Mouse (Mus musculus): ENCODE data around the gene Nop2.

Gene Nop2

DNA sequence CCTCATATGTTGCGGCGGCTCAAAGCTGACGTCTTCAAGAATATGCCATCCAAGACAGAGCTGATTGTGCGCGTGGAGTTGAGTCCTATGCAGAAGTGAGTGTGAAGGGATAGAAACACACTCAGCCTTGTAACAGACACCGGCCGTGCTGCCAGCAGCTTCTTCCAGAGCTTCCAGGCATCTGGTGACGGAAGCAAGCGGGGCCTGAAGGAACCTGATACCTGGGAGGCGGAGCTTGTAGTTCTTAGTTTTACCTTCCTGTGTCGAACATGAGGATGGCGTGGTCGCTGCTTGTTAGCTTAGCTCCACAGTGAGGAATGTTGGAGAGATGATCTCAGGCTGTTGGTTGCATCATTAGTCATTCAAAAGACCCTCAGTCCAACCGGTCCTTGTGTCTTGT, 22.3 kb upstream of the Nop2 start:
- no peak for DNase-seq (ENCODE audit: low read depth, low spot score)

DNA sequence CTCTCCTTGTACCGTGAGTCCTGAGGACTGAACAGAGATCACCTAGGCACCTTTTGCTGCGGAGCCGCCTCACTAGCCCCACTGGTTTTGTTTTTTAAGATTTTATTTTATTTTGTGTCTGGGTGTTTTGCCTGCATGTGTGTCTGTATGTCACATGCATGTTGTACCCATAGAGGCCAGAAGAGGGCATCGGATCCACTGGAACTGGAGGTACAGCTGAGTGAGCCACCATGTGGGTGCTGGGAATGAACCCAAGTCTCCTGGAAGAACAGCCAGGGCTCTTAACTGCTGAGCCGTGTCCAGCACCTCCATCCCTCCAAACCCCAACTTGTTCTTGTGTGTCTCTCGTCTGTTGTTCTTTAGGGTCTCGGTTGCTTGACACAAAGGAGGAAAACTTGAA, 20.8 kb upstream of the Nop2 start:
- no peak for DNase-seq (ENCODE audit: low read depth, low spot score)

DNA sequence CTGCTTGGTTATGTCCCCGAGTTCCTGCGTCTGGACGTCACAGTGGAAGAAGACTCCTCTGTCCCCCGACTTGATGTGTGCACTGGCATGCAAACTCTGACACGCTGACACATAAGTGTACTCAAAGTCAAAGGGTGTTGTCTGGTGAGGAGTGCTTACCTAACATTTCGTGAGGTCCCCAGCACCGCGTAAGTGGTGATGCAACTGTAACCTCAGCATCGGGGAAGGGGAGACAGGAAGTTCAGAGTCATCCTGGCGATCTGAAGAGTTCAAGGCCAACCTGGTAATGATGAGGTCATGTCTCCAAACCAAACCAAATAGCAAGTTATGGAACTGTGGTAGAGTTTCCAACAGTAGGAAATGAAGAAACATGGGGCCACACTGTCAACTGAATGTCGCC, 19.2 kb upstream of the Nop2 start:
- DNase-seq (ENCODE audit: low read depth, low spot score): no peak

DNA sequence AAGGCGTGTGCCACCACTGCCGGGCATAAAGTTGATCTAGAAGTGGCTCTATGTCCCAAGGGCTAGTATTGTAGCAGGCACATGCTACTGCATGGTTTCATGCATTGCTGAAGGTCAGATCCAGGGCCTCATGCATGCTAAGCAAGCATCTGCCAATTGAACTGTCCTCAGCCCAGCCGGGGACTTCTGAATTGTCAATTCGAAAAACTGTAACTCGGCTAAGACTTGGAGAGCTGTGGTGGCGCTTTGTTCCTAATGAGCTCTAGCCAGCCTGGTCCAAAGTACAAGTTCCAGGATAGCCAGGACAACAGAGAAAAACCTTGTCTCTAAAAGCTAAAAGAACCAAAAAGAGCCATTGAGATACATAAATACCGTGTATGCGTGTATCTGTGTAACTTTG, 12.3 kb upstream of the Nop2 start:
- DNase-seq (ENCODE audit: low read depth, low spot score): no peak

DNA sequence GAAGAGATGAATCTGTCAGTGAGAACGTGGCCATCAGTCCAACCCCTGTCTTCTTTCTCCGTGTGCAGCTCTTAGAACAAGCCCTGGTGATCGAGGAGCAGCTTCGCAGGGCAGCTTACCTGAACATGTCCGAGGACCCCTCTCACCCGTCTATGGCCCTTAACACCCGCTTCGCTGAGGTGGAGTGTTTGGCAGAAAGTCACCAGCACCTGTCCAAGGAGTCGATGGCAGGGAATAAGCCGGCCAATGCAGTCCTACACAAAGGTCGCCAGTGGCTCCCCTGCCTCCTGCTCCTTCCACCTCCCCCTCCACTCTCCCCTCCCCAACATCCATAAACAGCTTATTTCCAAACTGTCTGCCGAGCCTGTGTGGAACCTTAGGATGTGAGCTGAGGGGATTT, 3.0 kb upstream of the Nop2 start:
- DNase-seq (ENCODE audit: low read depth, low spot score): no peak

DNA sequence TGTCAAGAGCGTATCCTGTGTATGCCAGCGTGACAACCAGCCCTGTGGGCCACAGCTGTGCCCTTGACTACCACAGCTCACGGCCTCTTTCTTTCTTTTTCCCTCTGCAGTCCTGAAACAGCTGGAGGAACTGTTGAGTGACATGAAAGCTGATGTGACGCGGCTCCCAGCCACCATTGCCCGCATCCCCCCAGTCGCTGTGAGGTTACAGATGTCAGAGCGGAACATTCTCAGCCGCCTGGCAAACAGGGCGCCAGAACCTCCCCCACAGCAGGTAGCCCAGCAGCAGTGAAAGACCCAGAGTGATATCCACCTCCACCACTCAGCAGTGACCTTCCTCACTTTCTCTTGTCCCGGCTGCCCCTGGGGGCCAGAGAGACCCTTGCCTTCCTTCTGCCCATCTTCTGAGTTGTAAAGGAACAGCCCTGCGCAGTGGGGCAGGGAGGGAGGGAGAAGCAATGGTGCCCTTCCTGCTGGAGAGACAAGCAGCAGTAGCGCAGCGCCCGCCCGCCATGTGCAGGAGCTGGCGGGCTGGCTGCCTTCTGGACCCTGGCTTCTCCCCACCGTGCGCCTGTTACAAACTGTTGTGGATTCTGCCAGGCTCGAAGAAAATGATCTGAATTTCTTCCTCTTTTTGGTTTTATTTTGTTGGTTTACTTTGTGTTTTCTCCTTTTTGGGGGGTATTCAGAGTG, 1.9 kb upstream of the Nop2 start:
- no peak for DNase-seq (ENCODE audit: low read depth, low spot score)

DNA sequence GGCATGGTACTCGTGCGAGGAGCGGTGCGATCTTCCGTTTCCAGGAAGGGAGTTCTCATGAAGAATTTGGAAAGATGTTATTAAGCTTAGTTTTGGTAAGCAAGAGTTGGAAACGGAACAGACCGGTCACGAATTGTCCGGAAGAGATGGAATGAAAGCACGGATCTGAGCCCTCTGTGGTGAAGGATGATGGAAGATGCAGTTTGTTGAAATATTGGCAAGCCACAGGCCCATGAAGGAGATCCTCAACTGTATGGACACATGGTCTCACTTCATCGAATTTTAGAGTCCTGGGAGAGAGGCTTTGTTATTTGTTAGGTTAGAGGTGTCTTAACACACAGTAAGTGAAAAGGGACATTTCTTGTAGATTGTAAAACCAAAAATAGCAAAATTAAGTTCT, 761 bp downstream of the Nop2 start:
- DNase-seq (ENCODE audit: low read depth, low spot score): no peak

DNA sequence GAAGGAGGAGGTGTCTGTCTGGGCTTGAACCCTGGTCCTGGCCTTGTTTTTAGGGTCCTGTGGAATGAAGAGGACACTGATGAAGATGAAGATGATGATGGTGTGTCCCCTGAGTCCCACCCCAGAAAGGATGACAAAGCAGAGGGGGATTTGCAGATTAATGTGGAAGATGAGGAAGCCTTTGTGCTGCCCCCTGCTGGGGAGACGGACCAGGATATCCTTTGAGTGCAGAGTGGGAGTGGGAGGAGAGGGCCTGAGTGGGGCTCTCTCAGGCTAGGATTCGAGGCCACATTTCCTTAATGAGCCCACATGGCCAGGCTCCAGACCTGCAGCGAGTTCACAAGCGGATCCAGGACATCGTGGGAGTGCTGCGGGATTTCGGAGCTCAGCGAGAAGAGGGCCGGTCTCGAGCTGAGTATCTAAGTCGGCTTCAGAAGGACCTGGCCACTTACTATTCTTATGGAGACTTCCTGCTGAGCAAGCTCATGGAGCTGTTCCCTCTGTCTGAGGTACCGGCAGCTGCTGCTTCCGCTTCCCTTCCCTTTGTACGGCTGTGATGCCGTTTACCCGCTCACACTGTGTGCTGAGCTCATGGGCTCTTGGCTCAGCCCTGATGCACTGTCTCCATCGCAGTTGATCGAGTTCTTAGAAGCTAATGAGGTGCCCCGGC, 5.4 kb downstream of the Nop2 start:
- DNase-seq (ENCODE audit: low read depth, low spot score): no peak

DNA sequence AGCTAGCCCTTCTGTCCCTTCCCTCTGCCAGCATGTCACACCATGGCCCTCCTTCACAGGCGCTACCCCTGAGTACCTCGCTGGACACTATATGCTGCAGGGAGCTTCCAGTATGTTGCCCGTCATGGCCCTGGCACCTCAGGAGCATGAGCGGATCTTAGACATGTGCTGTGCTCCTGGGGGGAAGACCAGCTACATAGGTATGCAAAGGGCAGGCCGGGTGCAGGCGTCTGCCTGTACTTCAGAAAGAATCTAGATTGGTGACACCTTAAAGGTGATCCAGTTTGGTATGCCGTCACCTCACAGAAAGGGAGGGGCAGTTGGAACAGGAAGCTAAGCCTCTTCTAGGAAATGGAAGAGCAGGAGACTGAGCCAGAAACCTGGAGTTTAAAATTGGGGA, 8.0 kb downstream of the Nop2 start:
- DNase-seq (ENCODE audit: low read depth, low spot score): no peak

DNA sequence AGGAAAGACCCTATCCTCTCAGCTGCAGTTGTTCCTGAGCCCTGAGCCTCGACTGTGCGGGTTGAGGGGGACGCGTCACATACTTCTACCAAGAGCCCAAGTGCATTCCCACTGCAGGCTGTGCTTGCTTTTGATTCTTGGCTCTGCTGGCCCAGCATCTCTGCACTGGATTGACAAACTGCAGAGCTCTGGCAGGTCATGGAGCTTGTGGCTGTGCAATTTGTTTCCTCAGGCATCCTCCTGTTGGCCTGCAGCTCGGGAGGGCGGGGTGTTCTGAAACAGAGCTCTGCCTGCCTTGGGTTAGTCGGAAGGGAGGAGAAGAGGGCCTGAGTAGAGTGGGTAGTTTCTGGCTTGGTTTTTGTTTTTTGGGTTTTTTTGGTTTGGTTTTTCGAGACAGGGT, 10.7 kb downstream of the Nop2 start:
- DNase-seq (ENCODE audit: low read depth, low spot score): no peak

DNA sequence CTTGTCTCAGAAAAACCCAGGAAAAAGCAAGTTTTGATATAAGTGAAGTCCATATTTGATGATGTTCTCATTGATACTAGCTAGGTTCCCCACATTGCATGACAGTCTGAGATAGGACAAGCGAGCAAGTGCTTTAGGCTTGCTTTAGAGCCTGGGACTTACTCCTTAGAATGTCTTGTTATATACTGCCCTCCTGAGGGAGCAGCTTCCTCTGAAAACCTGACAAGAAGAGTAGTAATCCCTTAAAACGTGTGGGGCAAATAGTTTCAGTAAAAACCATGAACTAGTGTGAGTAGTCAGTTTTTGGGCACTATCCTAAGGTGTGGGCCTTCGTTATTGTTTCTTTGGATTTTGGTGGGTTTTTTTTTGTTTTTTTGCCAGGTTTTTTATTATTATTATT, 11.4 kb downstream of the Nop2 start:
- no peak for DNase-seq (ENCODE audit: low read depth, low spot score)

DNA sequence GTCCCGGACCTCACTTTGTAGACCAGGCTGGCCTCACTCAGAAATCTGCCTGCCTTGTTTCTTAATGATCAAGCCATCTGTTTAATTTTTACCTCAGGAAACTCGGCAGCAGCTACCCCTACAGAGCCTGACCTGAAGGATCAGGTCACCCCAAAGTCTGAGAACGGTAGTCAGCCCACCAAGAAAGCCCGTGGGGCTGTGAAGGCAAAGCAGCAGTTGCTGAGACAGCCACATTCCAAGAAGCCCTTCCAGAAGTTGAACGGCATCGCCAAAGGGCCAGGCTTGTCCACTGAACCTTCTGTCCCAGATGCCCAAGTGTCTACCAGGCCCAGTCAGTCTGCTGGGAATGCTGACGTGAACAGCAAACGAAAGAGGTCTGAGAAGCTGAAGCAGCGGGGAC, 12.2 kb downstream of the Nop2 start:
- no peak for DNase-seq (ENCODE audit: low read depth, low spot score)

DNA sequence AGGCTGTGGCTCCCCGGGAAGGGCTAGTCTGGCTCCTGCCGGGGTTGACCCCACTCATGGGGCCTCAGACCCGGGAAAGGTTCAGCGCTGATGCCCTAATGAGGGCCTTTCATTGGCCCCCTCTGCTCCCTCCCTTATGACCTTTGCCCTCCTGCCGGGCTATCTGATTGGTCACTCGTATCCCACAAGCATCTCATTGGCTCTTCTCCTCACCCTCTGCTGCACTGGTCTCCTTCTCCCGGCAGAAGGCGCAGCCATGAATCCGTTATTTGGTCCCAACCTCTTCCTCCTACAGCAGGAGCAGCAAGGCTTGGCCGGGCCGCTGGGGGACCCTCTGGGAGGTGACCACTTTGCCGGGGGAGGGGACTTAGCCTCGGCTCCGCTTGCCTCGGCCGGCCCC, 13.3 kb downstream of the Nop2 start, which contains the start of gene Iffo1:
Gene Iffo1 (plus strand): TSS at position 241 of the 400 bp plus-strand sequence.
- DNase-seq (ENCODE audit: low read depth, low spot score): peak; percentile 94

DNA sequence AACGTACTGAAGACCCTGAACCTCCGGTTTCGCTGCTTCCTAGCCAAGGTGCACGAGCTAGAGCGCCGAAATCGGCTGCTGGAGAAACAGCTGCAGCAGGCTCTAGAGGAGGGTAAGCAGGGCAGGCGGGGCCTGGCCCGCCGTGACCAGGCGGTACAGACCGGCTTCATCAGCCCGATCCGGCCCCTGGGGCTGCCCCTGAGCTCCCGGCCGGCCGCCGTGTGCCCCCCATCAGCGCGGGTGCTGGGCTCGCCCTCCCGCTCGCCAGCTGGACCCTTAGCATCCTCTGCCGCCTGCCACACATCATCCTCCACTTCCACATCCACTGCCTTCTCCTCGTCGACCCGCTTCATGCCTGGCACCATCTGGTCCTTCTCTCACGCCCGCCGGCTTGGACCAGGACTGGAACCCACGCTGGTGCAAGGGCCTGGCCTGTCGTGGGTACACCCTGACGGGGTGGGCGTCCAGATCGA, 13.8 kb downstream of the Nop2 start:
- no peak for DNase-seq (ENCODE audit: low read depth, low spot score)

DNA sequence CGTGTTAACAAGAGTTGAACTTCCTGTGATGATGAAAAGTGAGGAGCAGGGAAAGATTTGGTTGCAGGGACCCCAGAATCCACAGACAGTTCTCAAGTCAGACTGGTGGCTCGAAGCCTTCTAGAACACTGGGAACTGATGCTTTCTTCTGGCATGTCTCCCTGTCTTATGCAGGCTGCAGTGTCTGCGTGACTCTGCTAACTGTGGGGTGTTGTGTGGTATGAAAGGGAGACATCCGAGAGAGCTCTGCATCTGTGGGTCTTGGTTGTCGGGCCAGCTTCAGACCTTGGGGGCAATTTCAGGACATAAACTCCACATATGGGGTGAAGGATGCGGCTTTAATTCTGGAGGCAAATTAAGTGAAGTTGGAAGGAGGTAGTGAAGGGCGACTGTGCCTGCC, 14.4 kb downstream of the Nop2 start:
- no peak for DNase-seq (ENCODE audit: low read depth, low spot score)

DNA sequence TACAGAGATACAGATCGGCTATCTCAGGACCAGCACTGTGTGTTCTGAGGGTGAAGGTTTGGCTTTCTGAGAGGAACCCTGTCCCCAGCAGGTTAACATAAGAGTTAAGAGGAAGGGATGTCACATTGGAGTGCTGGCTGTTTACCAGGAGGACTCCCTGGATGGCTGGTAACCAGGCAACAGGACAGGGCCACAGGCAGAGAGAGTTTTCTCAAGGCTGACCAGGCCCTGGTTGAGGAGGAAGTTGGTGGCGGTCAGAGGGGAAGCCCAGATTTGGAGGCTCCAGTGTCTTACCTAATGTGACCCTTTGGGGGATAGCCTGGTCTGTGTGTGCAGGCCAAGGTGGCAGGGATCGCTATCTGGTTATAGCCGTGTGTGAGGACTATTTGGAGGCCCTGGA, 15.1 kb downstream of the Nop2 start:
- no peak for DNase-seq (ENCODE audit: low read depth, low spot score)

DNA sequence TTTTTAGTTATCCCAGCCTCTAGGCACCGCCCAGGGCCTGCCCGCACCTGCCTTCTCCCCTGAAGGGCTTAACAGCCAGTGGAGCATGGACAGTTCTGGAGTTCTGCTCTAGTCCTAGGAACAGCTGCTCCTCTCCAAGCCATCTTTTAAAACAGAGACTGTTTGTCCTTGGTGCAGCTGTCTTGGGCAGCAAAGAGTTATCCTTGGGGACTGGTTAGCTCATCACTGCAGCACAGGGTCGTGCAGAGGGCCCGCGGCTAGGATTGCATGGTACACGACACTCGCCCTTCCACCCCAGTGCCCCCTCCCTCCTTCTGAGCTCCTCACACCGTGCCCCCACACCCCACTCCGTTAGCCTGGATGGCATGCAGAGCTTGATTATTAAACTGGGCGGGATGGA, 15.6 kb downstream of the Nop2 start:
- no peak for DNase-seq (ENCODE audit: low read depth, low spot score)

DNA sequence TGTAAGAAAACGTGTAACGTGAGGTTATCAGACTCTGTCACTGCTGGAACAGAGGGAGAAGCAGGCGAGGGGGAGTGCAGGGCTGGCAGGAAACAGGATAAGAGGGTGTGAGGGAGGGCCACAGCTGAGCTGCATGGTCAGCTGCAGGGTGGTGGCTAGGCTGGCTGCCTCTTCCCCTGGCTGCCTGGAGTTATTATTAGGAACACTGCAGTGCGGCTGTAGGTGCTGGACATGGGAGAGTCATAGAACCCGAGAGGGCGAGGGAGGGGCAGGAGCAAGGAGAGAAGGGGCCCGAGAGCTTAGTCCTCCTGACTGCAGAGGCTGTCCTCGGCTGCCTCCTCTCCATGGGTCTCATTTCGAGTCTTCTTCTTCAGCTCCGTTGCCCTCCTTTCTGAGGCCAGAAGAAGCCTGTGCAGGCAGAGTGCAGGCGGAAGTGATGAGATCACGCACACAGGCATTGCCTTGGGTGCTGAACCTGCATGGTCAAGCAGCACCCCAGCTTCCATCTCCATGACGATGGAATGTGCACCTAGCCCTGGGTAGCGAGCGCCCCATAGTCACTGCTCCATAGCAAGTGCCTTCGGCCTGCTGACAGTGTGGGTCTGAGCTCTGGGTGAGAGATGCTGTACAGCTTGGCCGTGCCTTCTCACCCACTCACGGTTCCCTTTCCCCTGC, 16.7 kb downstream of the Nop2 start:
- no peak for DNase-seq (ENCODE audit: low read depth, low spot score)

DNA sequence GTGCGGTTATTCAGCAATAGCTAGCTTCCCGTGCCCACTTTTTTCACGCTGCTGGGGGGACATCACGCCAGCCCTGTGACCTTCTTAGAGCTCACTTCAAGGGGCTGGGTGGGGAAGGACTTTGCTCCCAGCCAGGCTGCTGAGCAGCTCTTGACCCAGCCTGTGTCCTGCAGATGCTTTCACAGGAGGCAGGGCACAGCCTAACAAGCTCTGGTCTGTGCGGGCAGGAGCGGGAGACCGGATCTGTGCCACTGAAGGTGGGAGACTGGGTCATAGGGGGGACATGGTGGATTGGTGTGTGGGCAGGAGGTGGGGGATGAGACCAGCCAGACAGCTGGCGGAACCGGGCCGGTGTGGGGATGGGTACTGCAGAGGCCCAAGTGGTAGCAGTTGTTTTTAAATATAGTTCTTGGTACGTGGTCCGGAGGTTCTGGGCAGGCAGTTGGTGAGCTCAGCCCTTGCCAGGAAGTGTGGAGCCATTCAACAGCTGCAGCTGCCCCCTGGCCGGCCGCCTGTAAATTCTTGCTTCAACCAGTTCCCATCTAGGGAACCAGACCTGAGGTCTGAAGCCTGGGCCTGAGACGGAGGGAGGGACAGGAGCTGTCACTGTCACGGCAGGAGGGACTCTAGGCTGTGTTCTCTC, 17.3 kb downstream of the Nop2 start:
- DNase-seq (ENCODE audit: low read depth, low spot score): no peak

DNA sequence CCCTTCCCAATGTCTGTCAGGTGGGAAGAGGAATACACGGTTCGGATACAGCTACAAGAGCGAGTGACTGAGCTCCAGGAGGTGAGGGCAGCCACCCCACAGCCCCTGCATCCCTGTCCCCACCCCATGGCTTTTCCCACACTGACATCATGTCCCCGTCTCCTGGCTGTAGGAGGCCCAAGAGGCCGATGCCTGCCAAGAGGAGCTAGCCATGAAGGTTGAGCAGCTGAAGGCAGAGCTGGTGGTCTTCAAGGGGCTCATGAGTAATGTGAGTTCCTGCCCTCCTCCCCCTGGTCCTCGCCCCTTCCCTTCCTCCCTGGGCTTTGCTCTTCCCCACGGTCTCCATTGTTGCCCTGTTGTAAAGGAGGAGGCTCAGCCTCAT, 17.9 kb downstream of the Nop2 start:
- DNase-seq (ENCODE audit: low read depth, low spot score): no peak

DNA sequence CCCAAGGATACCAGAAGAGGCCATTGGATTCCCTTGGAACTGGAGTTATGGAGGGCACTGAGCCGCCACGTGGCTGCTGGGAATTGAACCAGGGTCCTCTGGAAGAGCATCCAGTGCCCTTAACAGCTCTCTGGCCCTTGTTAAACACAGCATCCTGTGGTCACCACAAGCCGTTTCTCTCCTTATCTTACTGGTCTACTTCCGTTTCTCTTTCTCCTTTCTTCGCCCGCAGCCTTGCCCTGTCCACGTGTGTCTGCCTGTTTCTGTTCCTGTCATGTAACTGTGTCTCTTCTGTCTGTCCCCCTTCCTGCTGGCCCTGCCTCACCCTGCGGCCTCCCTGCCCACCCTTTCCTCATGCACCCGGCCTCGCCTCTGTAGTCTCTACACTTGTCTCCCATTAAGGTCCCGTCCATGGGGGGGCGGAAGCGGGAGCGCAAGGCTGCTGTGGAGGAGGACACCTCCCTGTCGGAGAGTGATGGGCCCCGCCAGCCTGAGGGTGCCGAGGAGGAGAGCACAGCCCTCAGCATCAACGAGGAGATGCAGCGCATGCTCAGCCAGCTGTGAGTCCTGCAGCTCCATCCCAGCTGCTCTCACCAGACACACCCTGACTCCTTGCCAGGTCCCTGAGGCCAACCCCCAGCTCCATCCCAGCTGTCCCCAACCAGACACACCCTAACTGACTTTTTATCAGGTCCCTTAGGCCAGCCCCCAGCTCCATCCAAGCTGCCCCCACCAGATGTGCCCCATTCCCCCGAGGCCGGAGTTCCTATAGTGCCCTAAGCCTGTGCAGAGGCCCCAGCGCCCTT, 20.7 kb downstream of the Nop2 start:
- DNase-seq (ENCODE audit: low read depth, low spot score): no peak

DNA sequence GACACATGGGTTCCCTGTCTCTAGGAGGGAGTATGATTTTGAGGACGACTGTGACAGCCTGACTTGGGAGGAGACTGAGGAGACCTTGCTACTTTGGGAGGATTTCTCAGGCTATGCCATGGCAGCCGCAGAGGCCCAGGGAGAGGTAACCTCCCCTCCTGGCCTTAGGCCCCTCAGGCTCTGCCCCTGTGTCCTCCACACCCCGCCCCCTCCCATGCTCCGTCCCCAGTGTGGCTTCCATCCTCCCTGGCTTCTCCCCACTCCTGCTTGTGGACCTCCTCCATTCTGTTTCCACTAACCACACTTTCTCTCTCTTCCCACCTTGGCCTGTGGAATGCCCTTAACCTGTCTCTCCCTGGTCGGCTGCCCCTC, 21.3 kb downstream of the Nop2 start:
- no peak for DNase-seq (ENCODE audit: low read depth, low spot score)

Measured in telencephalon, adult 2 months (tissue).